Mouse (Mus musculus) midbrain, postnatal 0 days (tissue): ENCODE data around the gene Pik3r1. TPM values are rescaled to one million over a fixed set of nuclear protein-coding genes. Genes with fewer than 3 reads are reported as not detected.

ENCODE experiments used
- ATAC-seq: fragments of 200-750 bp; cut with Nextera tagmentation; 2 replicates; pipeline ENCODE4 v1.8.0; 2017; ENCODE audit warnings: moderate number of reproducible peaks, mild to moderate bottlenecking, moderate TSS enrichment, moderate library complexity; ENCODE audit not compliant: low FRiP score
- DNase-seq: peaks from one replicate; pipeline ENCODE4 v3.0.0-alpha.2; 2015; ENCODE audit warnings: low spot score
- H3K27ac ChIP-seq: fragments of 300-500 bp; sonication (generic); 2 replicates; pipeline ENCODE4 v1.5.1; 2014; ENCODE audit warnings: low read depth, mild to moderate bottlenecking, low read length, mixed read lengths
- H3K27me3 ChIP-seq: fragments of 300-500 bp; sonication (generic); 2 replicates; pipeline ENCODE4 v1.6.1; 2014; ENCODE audit warnings: low read length, control low read depth, mixed read lengths; ENCODE audit not compliant: insufficient read depth
- H3K36me3 ChIP-seq: fragments of 300-500 bp; sonication (generic); 2 replicates; pipeline ENCODE4 v1.6.1; 2014; ENCODE audit warnings: low read length, control low read depth, mixed read lengths; ENCODE audit not compliant: insufficient read depth
- H3K4me1 ChIP-seq: fragments of 300-500 bp; sonication (generic); 2 replicates; pipeline ENCODE4 v1.6.1; 2014; ENCODE audit warnings: mild to moderate bottlenecking, control low read depth, antibody characterized with exemption, low read length, mixed read lengths; ENCODE audit not compliant: insufficient read depth
- H3K4me2 ChIP-seq: fragments of 300-500 bp; sonication (generic); 2 replicates; pipeline ENCODE4 v1.6.1; 2014; ENCODE audit warnings: low read depth, mild to moderate bottlenecking, low read length, mixed read lengths; ENCODE audit not compliant: poor library complexity, severe bottlenecking
- H3K4me3 ChIP-seq: fragments of 300-500 bp; sonication (generic); 2 replicates; pipeline ENCODE4 v1.5.1; 2014; ENCODE audit warnings: low read depth, mild to moderate bottlenecking, low read length, moderate library complexity
- H3K9ac ChIP-seq: fragments of 300-500 bp; sonication (generic); replicated peaks from 2 replicates; pipeline ENCODE4 v1.6.1; 2014; ENCODE audit warnings: mild to moderate bottlenecking, low read length, moderate library complexity, mixed read lengths; ENCODE audit not compliant: poor library complexity, severe bottlenecking
- H3K9me3 ChIP-seq: fragments of 300-500 bp; sonication (generic); 2 replicates; pipeline ENCODE4 v1.6.1; 2016; ENCODE audit warnings: low read length, control low read depth
- CTCF ChIP-seq: IDR thresholded peaks from 2 replicates; pipeline ENCODE4 v1.5.1; 2016; ENCODE audit warnings: antibody characterized with exemption, mild to moderate bottlenecking
- WGBS: fragments of 180-500 bp; shearing (Covaris S2); extraction: QIAGEN DNeasy Blood & Tissue Kit; methylation state at CpG from one replicate; pipeline ENCODE4 v1.1.7; 2014; 5-methylcytosine and 5-hydroxymethylcytosine counted together
- polyA plus RNA-seq: library from polyadenylated mRNA; unstranded; fragments of >200 nt; fragmentation: Nextera tagmentation; extraction: Ambion mirVana; gene quantifications from 2 replicates; pipeline ENCODE4 v1.2.1, GENCODE M21; 2015
- total RNA-seq: library from RNA; depleted of rRNA; stranded (reverse); fragments of >200 nt; gene quantifications from 2 replicates; pipeline ENCODE4 v1.2.3, GENCODE M21; 2014

The Pik3r1 gene
- total and polyA plus RNA-seq, 2 experiments from 2014 or later = 54.4 to 99.2 TPM

DNA sequence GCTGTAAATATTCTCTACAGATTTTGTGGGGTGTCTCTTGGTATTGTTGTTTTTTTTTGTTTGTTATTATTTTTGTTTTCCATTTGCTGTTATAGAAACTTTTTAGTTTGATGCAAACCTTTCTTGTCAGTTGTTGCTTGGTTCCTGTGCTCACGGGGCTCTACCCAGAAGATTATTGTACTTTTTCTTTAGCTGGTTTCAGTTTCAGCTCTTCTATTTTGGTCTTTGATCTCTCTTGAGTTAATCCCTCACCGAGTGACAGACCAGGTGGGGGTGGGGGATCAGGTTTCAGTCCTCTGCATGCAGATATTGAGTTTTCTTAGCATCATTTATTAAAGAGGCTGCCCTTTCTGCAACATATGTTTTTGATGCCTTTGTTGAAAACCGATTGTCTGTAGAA is 99.2 kb downstream of the Pik3r1 start:
- Histone ChIP-seq H3K4me3 (no peak overlapping the region), H3K4me2 (no peak overlapping the region), H3K9ac (no peak overlapping the region), H3K4me1 (no peaks in the 10 kb centered on the region), H3K27me3 (no peaks in the 10 kb centered on the region), H3K9me3 (peaks cover 3% of the 10 kb centered on the region; the same call in 1 of the 2 replicates), H3K36me3 (no peaks in the 10 kb centered on the region), H3K27ac (no peak overlapping the region)
- no peak for TF ChIP-seq CTCF
- DNase-seq (no peak), ATAC-seq (no peak)
- WGBS = 28% methylated on average over 3 of the region's 3 CpGs

DNA sequence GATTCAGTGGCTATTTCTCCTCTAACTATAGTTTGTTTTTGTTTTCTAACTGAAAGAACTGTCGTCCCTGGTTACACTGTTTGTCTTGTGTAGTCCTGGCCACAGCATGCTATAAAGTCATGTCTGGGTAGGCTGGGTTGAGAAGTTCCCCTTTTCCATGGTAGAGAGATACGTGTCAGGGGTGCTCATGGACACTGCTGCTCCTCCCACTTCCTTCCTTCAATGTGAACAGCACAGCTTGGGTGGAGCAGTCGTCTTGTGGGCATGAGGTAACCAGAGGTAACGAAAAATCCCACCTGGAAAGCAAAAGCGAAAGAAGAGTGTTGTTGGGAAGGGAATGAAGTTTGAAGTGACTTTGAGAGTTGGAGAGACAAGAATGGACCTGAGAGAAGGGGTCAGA is 104.0 kb downstream of the Pik3r1 start:
- no peaks in the 10 kb centered on the region for H3K36me3 ChIP-seq
- TF ChIP-seq CTCF = no peak
- no peak overlapping the region for H3K4me3 ChIP-seq
- no peak overlapping the region for H3K9ac ChIP-seq
- H3K27me3 ChIP-seq = no peaks in the 10 kb centered on the region
- H3K4me1 ChIP-seq = no peaks in the 10 kb centered on the region
- no peak overlapping the region for H3K27ac ChIP-seq
- no peak for ATAC-seq
- no peak for DNase-seq
- H3K4me2 ChIP-seq = no peak overlapping the region
- H3K9me3 ChIP-seq = peaks cover 3% of the 10 kb centered on the region; the same call in 1 of the 2 replicates
- WGBS = 86% methylated on average over 5 of the region's 5 CpGs

GRCm38 (mm10) chr13:101662900-101663299 is 105.1 kb downstream of the Pik3r1 start:
- H3K9me3 ChIP-seq = no peaks in the 10 kb centered on the region
- H3K36me3 ChIP-seq = no peaks in the 10 kb centered on the region
- ATAC-seq (no peak), DNase-seq (no peak)
- H3K4me3 ChIP-seq = no peak overlapping the region
- no peak overlapping the region for H3K9ac ChIP-seq
- H3K4me2 ChIP-seq = no peak overlapping the region
- no peaks in the 10 kb centered on the region for H3K27me3 ChIP-seq
- H3K4me1 ChIP-seq = no peaks in the 10 kb centered on the region
- no peak for TF ChIP-seq CTCF
- WGBS = 92% methylated on average over 1 of the region's 1 CpGs
- no peak overlapping the region for H3K27ac ChIP-seq

- DNase-seq = no peak
- 86% methylated on average over 6 of the region's 6 CpGs for WGBS
- no peaks in the 10 kb centered on the region for H3K4me1 ChIP-seq
- H3K27me3 ChIP-seq = no peaks in the 10 kb centered on the region
- H3K36me3 ChIP-seq = no peaks in the 10 kb centered on the region
- no peak for TF ChIP-seq CTCF
- ATAC-seq = no peak
- H3K4me2 ChIP-seq = no peak overlapping the region
- no peaks in the 10 kb centered on the region for H3K9me3 ChIP-seq
- no peak overlapping the region for H3K27ac ChIP-seq
- H3K9ac ChIP-seq = no peak overlapping the region
- H3K4me3 ChIP-seq = no peak overlapping the region
Measured at GRCm38 (mm10) chr13:101661567-101661966, 106.5 kb downstream of the Pik3r1 start.

GRCm38 (mm10) chr13:101660187-101660586 is 107.8 kb downstream of the Pik3r1 start:
- Histone ChIP-seq H3K9me3 (no peaks in the 10 kb centered on the region), H3K36me3 (no peaks in the 10 kb centered on the region), H3K4me3 (no peak overlapping the region), H3K9ac (no peak overlapping the region), H3K4me2 (no peak overlapping the region), H3K27ac (no peak overlapping the region), H3K4me1 (no peaks in the 10 kb centered on the region), H3K27me3 (no peaks in the 10 kb centered on the region)
- ATAC-seq = no peak
- TF ChIP-seq CTCF = no peak
- 92% methylated on average over 2 of the region's 2 CpGs for WGBS
- no peak for DNase-seq

GRCm38 (mm10) chr13:101652131-101652530 is 115.9 kb downstream of the Pik3r1 start:
- WGBS = 95% methylated on average over 2 of the region's 2 CpGs

More at GRCm38 (mm10) chr13:101652131-101652530, 115.9 kb downstream of the Pik3r1 start:
- H3K27ac ChIP-seq = no peak overlapping the region
- H3K4me1 ChIP-seq = no peaks in the 10 kb centered on the region
- no peaks in the 10 kb centered on the region for H3K27me3 ChIP-seq
- 0 out of 2 replicates have a peak, but pooled peaks cover 2% of the 10 kb centered on the region for H3K9me3 ChIP-seq
- H3K36me3 ChIP-seq = no peaks in the 10 kb centered on the region
- H3K4me3 ChIP-seq = no peak overlapping the region
- DNase-seq = no peak
- H3K4me2 ChIP-seq = no peak overlapping the region
- H3K9ac ChIP-seq = no peak overlapping the region
- ATAC-seq = no peak
- TF ChIP-seq CTCF = no peak
